Mouse (Mus musculus): Measurements from ENCODE around the gene Acat3. TPM values are rescaled to one million over a fixed set of nuclear protein-coding genes. Genes with fewer than 3 reads are reported as not detected.

The Acat3 gene
- total and polyA plus RNA-seq, 3 experiments = 0.77 to 12.7 (median 1.4) TPM

DNA sequence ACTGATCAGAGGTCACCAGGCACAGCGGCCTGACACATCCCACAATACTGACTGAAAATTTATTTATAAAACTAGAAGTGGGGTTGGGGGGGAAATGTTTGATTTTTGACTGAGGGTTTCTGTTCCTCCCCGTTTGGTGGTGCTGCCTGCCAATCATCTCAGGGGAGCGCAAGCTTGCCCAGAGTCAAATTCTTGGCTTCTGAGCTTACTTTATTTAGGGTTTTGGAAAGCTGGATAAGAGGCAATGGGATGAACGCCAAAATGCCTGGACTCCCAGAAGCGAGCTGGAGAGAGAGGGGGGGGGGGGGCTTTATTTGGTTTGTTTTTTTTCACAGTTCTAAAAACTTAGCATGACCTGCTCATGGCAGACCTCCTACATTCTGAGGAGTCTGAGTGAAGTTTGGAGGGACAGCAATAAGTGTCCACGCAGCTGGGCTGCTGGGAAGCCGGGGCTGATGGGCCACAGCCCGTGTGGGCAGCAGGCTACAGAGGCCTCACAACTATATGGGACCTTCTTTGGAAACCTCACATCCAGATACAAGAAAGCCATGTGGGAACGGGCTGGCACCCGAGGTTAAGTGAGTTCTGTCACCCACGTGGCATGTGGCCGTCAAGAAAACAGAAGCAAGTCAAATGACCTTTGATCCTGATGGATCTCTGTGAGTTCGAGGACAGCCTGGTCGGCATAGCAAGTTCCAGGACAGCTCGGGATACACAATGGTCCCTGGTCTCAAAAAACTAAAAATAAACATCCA is 53.2 kb downstream of the Acat3 start:
- peak overlapping the region in 1 of 3 experiments; percentile 12 for H3K4me3 ChIP-seq (replicated peaks in 1 of 3; ENCODE audit: low read depth in 2 of 3, low read length in 2 of 3, poor library complexity in 1 of 3)
- peaks cover 16 to 47% of the 10 kb centered on the region in 2 experiments for H3K36me3 ChIP-seq (replicated peaks in 1 of 2; ENCODE audit: control insufficient read depth in 1 of 2, insufficient read depth in 1 of 2, low read length in 1 of 2)
- H3K9me3 ChIP-seq (replicated peaks; ENCODE audit: low read length) = no peaks in the 10 kb centered on the region
- H3K4me2 ChIP-seq (ENCODE audit: insufficient read depth, low read depth, poor library complexity, severe bottlenecking) = no peak overlapping the region
- peaks cover 0 to 20% of the 10 kb centered on the region in 2 experiments; a peak in 2 of 4 replicates for H3K4me1 ChIP-seq (ENCODE audit: control insufficient read depth in 1 of 2, insufficient read depth in 2 of 2)
- H3K9ac ChIP-seq (ENCODE audit: insufficient read depth, low read depth) = no peak overlapping the region
- in situ Hi-C loops (cut with MboI; ENCODE audit: low pct_ligation_motif_present, low pct_unique_long_range_greater_than_20kb, low sequenced_read_pairs) (loop anchor here (10.0 kb wide), 1 partner anchor 118 kb away; the partner anchor contains the start of gene Sod2), dilution Hi-C loops (cut with MboI; ENCODE audit: extremely low pct_ligation_motif_present, extremely low pct_unique_long_range_greater_than_20kb, low sequenced_read_pairs) (no loop called here)
- no peak for DNase-seq (ENCODE audit: extremely low read depth)
- no peaks in the 10 kb centered on the region for H3K27me3 ChIP-seq (replicated peaks)
- TF ChIP-seq MXI1 (IDR thresholded peaks at IDR 0.05; ENCODE audit: low read depth, low read length) (no peak), MAX (IDR thresholded peaks at IDR 0.05; ENCODE audit: low read length) (no peak)
- H3K27ac ChIP-seq (ENCODE audit: insufficient read depth, low read depth) = no peak overlapping the region
- no peaks in the 10 kb centered on the region for H3K79me2 ChIP-seq (replicated peaks; ENCODE audit: control insufficient read depth, extremely low read depth, insufficient read depth, poor library complexity, severe bottlenecking)

DNA sequence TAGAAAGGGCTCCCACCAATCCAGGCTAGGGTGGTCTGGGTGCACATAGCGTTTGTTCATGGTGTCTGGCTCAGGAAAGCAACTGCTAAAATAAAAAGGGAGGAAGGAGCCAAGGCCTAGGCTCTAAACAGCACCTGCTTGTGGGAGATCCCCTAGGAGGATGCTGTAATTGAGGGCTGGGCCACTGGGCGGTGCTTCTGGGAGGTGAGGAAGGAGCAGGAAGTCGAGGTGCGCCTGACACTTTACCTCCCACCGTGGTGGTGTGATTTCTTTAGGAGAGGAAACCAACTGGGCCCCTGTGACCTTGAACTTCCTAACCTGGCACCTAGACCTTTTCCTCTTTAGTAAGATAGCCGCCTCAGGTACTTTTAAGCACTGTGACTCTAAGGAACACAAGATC is 53.8 kb downstream of the Acat3 start:
- H3K4me2 ChIP-seq (ENCODE audit: insufficient read depth, low read depth, poor library complexity, severe bottlenecking) = peak overlapping the region; percentile 35; the same call in 1 of the 2 replicates
- in situ Hi-C loops (cut with MboI; ENCODE audit: low pct_ligation_motif_present, low pct_unique_long_range_greater_than_20kb, low sequenced_read_pairs) = loop anchor here (10.0 kb wide), 1 partner anchor 118 kb away; the partner anchor contains the start of gene Sod2
- H3K36me3 ChIP-seq (replicated peaks in 1 of 2; ENCODE audit: control insufficient read depth in 1 of 2, insufficient read depth in 1 of 2, low read length in 1 of 2) = peaks cover 13 to 42% of the 10 kb centered on the region in 2 experiments
- H3K4me3 ChIP-seq (replicated peaks in 1 of 3; ENCODE audit: low read depth in 2 of 3, low read length in 2 of 3, poor library complexity in 1 of 3) = peak overlapping the region in 1 of 3 experiments; percentile 12
- no peak overlapping the region for H3K27ac ChIP-seq (ENCODE audit: insufficient read depth, low read depth)
- peaks cover 0 to 20% of the 10 kb centered on the region in 2 experiments; a peak in 2 of 4 replicates for H3K4me1 ChIP-seq (ENCODE audit: control insufficient read depth in 1 of 2, insufficient read depth in 2 of 2)
- no peak for TF ChIP-seq MAZ (IDR thresholded peaks at IDR 0.05; ENCODE audit: low read depth, low read length)
- peak; percentile 72 for TF ChIP-seq ELF1 (IDR thresholded peaks at IDR 0.05; ENCODE audit: low read depth, low read length)
- 0 out of 2 replicates have a peak, but pooled peaks have one; percentile 20 for TF ChIP-seq IRF4 (IDR thresholded peaks at IDR 0.05; ENCODE audit: low read depth, low read length)
- TF ChIP-seq POLR2A (IDR thresholded peaks at IDR 0.05; ENCODE audit: low read depth, low read length) = peak; percentile 42; the same call in 1 of the 2 replicates
- no peak for TF ChIP-seq E2F4 (IDR thresholded peaks at IDR 0.05; ENCODE audit: insufficient replicate concordance, low read depth, low read length)
- no peak for TF ChIP-seq CHD1 (IDR thresholded peaks at IDR 0.05; ENCODE audit: low read depth, low read length)
- H3K27me3 ChIP-seq (replicated peaks) = no peaks in the 10 kb centered on the region
- dilution Hi-C loops (cut with MboI; ENCODE audit: extremely low pct_ligation_motif_present, extremely low pct_unique_long_range_greater_than_20kb, low sequenced_read_pairs) = no loop called here
- peak; percentile 77 for DNase-seq (ENCODE audit: extremely low read depth)
- no peaks in the 10 kb centered on the region for H3K79me2 ChIP-seq (replicated peaks; ENCODE audit: control insufficient read depth, extremely low read depth, insufficient read depth, poor library complexity, severe bottlenecking)
- H3K9ac ChIP-seq (ENCODE audit: insufficient read depth, low read depth) = no peak overlapping the region
- no peaks in the 10 kb centered on the region for H3K9me3 ChIP-seq (replicated peaks; ENCODE audit: low read length)

DNA sequence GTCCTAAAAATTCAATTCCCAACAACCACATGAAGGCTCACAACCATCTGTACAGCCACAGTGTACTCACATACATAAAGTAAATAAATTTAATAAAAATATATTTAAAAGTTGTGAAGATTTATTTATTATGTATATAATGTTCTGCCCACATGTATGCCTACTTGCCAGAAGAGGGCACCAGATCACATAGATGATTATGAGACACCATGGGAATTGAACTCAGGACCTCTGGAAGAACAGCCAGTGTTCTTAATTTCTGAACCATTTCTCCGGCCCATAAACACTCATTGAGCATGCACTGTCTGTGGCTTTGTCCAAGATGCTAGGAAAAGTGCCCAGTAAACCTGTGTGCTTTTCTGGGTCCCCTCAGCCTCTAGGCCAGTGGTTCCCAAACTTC is 59.2 kb downstream of the Acat3 start:
- Histone ChIP-seq H3K4me3 (replicated peaks in 1 of 3; ENCODE audit: low read depth in 2 of 3, low read length in 2 of 3, poor library complexity in 1 of 3) (no peak overlapping the region), H3K9me3 (replicated peaks; ENCODE audit: low read length) (no peaks in the 10 kb centered on the region), H3K9ac (ENCODE audit: insufficient read depth, low read depth) (no peak overlapping the region), H3K27ac (ENCODE audit: insufficient read depth, low read depth) (no peak overlapping the region), H3K36me3 (replicated peaks in 1 of 2; ENCODE audit: control insufficient read depth in 1 of 2, insufficient read depth in 1 of 2, low read length in 1 of 2) (no peaks in the 10 kb centered on the region), H3K27me3 (replicated peaks) (peaks cover 2% of the 10 kb centered on the region), H3K4me2 (ENCODE audit: insufficient read depth, low read depth, poor library complexity, severe bottlenecking) (no peak overlapping the region), H3K79me2 (replicated peaks; ENCODE audit: control insufficient read depth, extremely low read depth, insufficient read depth, poor library complexity, severe bottlenecking) (no peaks in the 10 kb centered on the region), H3K4me1 (ENCODE audit: control insufficient read depth in 1 of 2, insufficient read depth in 2 of 2) (peaks cover 0 to 10% of the 10 kb centered on the region in 2 experiments; a peak in 2 of 4 replicates)
- peak in 1 of 2 experiments; percentile 43; a peak in 2 of 4 replicates for TF ChIP-seq CTCF (conservative IDR thresholded peaks at IDR 0.05 in 1 of 2, IDR thresholded peaks at IDR 0.05 in 1 of 2; ENCODE audit: low read depth in 2 of 2, low read length in 2 of 2)
- no peak for TF ChIP-seq CHD1 (IDR thresholded peaks at IDR 0.05; ENCODE audit: low read depth, low read length)
- TF ChIP-seq RAD21 (IDR thresholded peaks at IDR 0.05; ENCODE audit: low read depth, low read length) = peak; percentile 15
- peak; percentile 15 for DNase-seq (ENCODE audit: extremely low read depth)
- in situ Hi-C loops (cut with MboI; ENCODE audit: low pct_ligation_motif_present, low pct_unique_long_range_greater_than_20kb, low sequenced_read_pairs) (loop anchor here (5.0 to 10.0 kb wide), 2 partner anchors 36 to 124 kb away; partner anchors contain the start of genes Mrpl18, Sod2 and Tcp1), dilution Hi-C loops (cut with MboI; ENCODE audit: extremely low pct_ligation_motif_present, extremely low pct_unique_long_range_greater_than_20kb, low sequenced_read_pairs) (no loop called here)
